Mouse (Mus musculus): Measurements from ENCODE around the gene Themis3.
"Not testable (repeated sequence)": the region's sequence is repeated elsewhere in the genome, so short reads cannot be mapped to it uniquely, and the experiment has no call there.

Gene Themis3

GRCm38 (mm10) chr17:66558404-66559317 is 35.8 kb downstream of the Themis3 start:
- DNase-seq: no peak

GRCm38 (mm10) chr17:66552690-66553089 is 41.7 kb downstream of the Themis3 start:
- no peak for DNase-seq

GRCm38 (mm10) chr17:66550486-66550885 is 43.9 kb downstream of the Themis3 start:
- no peak for DNase-seq

- no peak for DNase-seq
These were observed 62.1 kb downstream of the Themis3 start for GRCm38 (mm10) chr17:66532285-66532684.

GRCm38 (mm10) chr17:66523396-66523795 is 71.0 kb downstream of the Themis3 start:
- DNase-seq: no peak

GRCm38 (mm10) chr17:66522631-66523030 is 71.8 kb downstream of the Themis3 start:
- not testable (repeated sequence) for DNase-seq

GRCm38 (mm10) chr17:66519554-66520553 is 74.6 kb downstream of the Themis3 start, which contains the start of gene Rab12:
Gene Rab12 (minus strand): TSS chr17:66519729.
- DNase-seq: peak; percentile 96 to 97

- DNase-seq: no peak
These were observed 75.4 kb downstream of the Themis3 start for GRCm38 (mm10) chr17:66518877-66519553.

GRCm38 (mm10) chr17:66516953-66517352 is 77.5 kb downstream of the Themis3 start:
- DNase-seq: no peak

- DNase-seq: no peak
These were observed 80.0 kb downstream of the Themis3 start for GRCm38 (mm10) chr17:66514288-66514995.

- no peak for DNase-seq
These were observed 82.0 kb downstream of the Themis3 start for GRCm38 (mm10) chr17:66512202-66512956.

GRCm38 (mm10) chr17:66510221-66510683 is 84.2 kb downstream of the Themis3 start:
- peak in 1 of 2 experiments; percentile 49 for DNase-seq

GRCm38 (mm10) chr17:66507049-66507954 is 87.1 kb downstream of the Themis3 start:
- DNase-seq: peak in 1 of 2 experiments; percentile 38

GRCm38 (mm10) chr17:66504964-66505363 is 89.5 kb downstream of the Themis3 start:
- DNase-seq: peak; percentile 43 to 60

Data from cerebellum, postnatal 10 days (tissue).